Mouse (Mus musculus) kidney, postnatal 25 days (tissue): Measurements from ENCODE around the gene Lgalsl.

Experiments
- DNase-seq, 2 experiments: peaks; one replicate each; pipeline ENCODE4 v3.0.0; 2021; ENCODE audit warnings: mixed read lengths in 2 of 2

The Lgalsl gene

GRCm38 (mm10) chr11:20823301-20823700 lies 7.6 kb downstream of the Lgalsl start:
- no peak for DNase-seq

GRCm38 (mm10) chr11:20821351-20821750 lies 9.5 kb downstream of the Lgalsl start:
- no peak for DNase-seq

- DNase-seq = no peak
Measured at GRCm38 (mm10) chr11:20813901-20814523, 16.8 kb downstream of the Lgalsl start.

GRCm38 (mm10) chr11:20812153-20812887 lies 18.5 kb downstream of the Lgalsl start:
- DNase-seq = no peak

- no peak for DNase-seq
Measured at GRCm38 (mm10) chr11:20806659-20807058, 24.2 kb downstream of the Lgalsl start.

GRCm38 (mm10) chr11:20805604-20806249 lies 25.1 kb downstream of the Lgalsl start:
- DNase-seq = no peak

- DNase-seq = no peak
Measured at GRCm38 (mm10) chr11:20804416-20804815, 26.4 kb downstream of the Lgalsl start.

GRCm38 (mm10) chr11:20800277-20801092 lies 30.4 kb downstream of the Lgalsl start:
- DNase-seq = peak in 1 of 2 experiments; percentile 46

GRCm38 (mm10) chr11:20797841-20798240 lies 33.0 kb downstream of the Lgalsl start:
- DNase-seq = no peak

- DNase-seq = no peak
Measured at GRCm38 (mm10) chr11:20795466-20795865, 35.4 kb downstream of the Lgalsl start.

- no peak for DNase-seq
Measured at GRCm38 (mm10) chr11:20794913-20795254, 36.0 kb downstream of the Lgalsl start.

- peak; percentile 82 to 91 for DNase-seq
Measured at GRCm38 (mm10) chr11:20794196-20794912, 36.5 kb downstream of the Lgalsl start.

GRCm38 (mm10) chr11:20793676-20794075 lies 37.2 kb downstream of the Lgalsl start:
- DNase-seq = no peak

GRCm38 (mm10) chr11:20792667-20793066 lies 38.2 kb downstream of the Lgalsl start:
- no peak for DNase-seq

- no peak for DNase-seq
Measured at GRCm38 (mm10) chr11:20791334-20791733, 39.5 kb downstream of the Lgalsl start.

- no peak for DNase-seq
Measured at GRCm38 (mm10) chr11:20789015-20789414, 41.8 kb downstream of the Lgalsl start.

GRCm38 (mm10) chr11:20788070-20788469 lies 42.8 kb downstream of the Lgalsl start:
- DNase-seq = no peak

GRCm38 (mm10) chr11:20786191-20786590 lies 44.7 kb downstream of the Lgalsl start:
- no peak for DNase-seq

GRCm38 (mm10) chr11:20785186-20785585 lies 45.7 kb downstream of the Lgalsl start:
- DNase-seq = no peak

GRCm38 (mm10) chr11:20784776-20785175 lies 46.1 kb downstream of the Lgalsl start:
- no peak for DNase-seq

- no peak for DNase-seq
Measured at GRCm38 (mm10) chr11:20783467-20783866, 47.4 kb downstream of the Lgalsl start.

- DNase-seq = no peak
Measured at GRCm38 (mm10) chr11:20782620-20783019, 48.2 kb downstream of the Lgalsl start.
